Mouse (Mus musculus) 3134 (cell line): ENCODE measurements around the gene Sytl3.
"Not testable (repeated sequence)": the region's sequence is repeated elsewhere in the genome, so short reads cannot be mapped to it uniquely, and the experiment has no call there.

Experiments used
- DNase-seq: peaks from one replicate; pipeline ENCODE4 v3.0.0-alpha.2; 2011; ENCODE audit warnings: low spot score; ENCODE audit not compliant: insufficient read length; ENCODE audit errors: extremely low read depth

The Sytl3 gene

GRCm38 (mm10) chr17:6645668-6646067 is 13.2 kb upstream of the Sytl3 start:
- not testable (repeated sequence) for DNase-seq

GRCm38 (mm10) chr17:6646841-6647240 is 12.1 kb upstream of the Sytl3 start:
- not testable (repeated sequence) for DNase-seq

GRCm38 (mm10) chr17:6647452-6647851 is 11.4 kb upstream of the Sytl3 start:
- not testable (repeated sequence) for DNase-seq

- DNase-seq = not testable (repeated sequence)
These were observed 7.9 kb upstream of the Sytl3 start for GRCm38 (mm10) chr17:6650904-6651565.

- DNase-seq = not testable (repeated sequence)
These were observed 5.4 kb upstream of the Sytl3 start for GRCm38 (mm10) chr17:6653341-6653946.

GRCm38 (mm10) chr17:6655087-6655511 is 3.8 kb upstream of the Sytl3 start:
- DNase-seq = peak; percentile 90

- DNase-seq = peak; percentile 39
These were observed 3.2 kb upstream of the Sytl3 start, which contains the start of gene Dynlt1f for GRCm38 (mm10) chr17:6655567-6656281. Dynlt1f (minus strand) TSS chr17:6655900.

- DNase-seq = not testable (repeated sequence)
These were observed 2.4 kb upstream of the Sytl3 start for GRCm38 (mm10) chr17:6656471-6656870.

GRCm38 (mm10) chr17:6660589-6660988 is 1.7 kb downstream of the Sytl3 start:
- DNase-seq = not testable (repeated sequence)

- DNase-seq = not testable (repeated sequence)
These were observed 2.4 kb downstream of the Sytl3 start for GRCm38 (mm10) chr17:6661093-6661816.

GRCm38 (mm10) chr17:6662840-6663239 is 3.9 kb downstream of the Sytl3 start:
- not testable (repeated sequence) for DNase-seq

- DNase-seq = not testable (repeated sequence)
These were observed 6.5 kb downstream of the Sytl3 start for GRCm38 (mm10) chr17:6665389-6665788.

GRCm38 (mm10) chr17:6668522-6668921 is 9.6 kb downstream of the Sytl3 start:
- DNase-seq = not testable (repeated sequence)

GRCm38 (mm10) chr17:6674297-6674696 is 15.4 kb downstream of the Sytl3 start:
- DNase-seq = not testable (repeated sequence)

GRCm38 (mm10) chr17:6678063-6678462 is 19.2 kb downstream of the Sytl3 start:
- DNase-seq = peak; percentile 20

- not testable (repeated sequence) for DNase-seq
These were observed 22.8 kb downstream of the Sytl3 start for GRCm38 (mm10) chr17:6681721-6682120.

GRCm38 (mm10) chr17:6683702-6684101 is 24.8 kb downstream of the Sytl3 start:
- DNase-seq = not testable (repeated sequence)

- peak; percentile 10 for DNase-seq
These were observed 25.8 kb downstream of the Sytl3 start for GRCm38 (mm10) chr17:6684464-6685287.

GRCm38 (mm10) chr17:6685288-6685818 is 26.5 kb downstream of the Sytl3 start:
- DNase-seq = not testable (repeated sequence)
